Mouse (Mus musculus) neural tube, embryonic 13.5 days (tissue): ENCODE measurements at regions not wholly inside any gene's neighbourhood (a gene's known extent, or its start where the extent isn't known, plus 50 kb on each side); places are given as distances from the start of the nearest gene placed in this dataset.
"Not testable (repeated sequence)": the region's sequence is repeated elsewhere in the genome, so short reads cannot be mapped to it uniquely, and the experiment has no call there.

Experiments used
- ATAC-seq: fragments of 200-750 bp; cut with Nextera tagmentation; 2 replicates; pipeline ENCODE4 v1.8.0; 2017; ENCODE audit warnings: low read depth, mild to moderate bottlenecking, moderate TSS enrichment, moderate library complexity
- H3K27ac ChIP-seq: fragments of 300-500 bp; sonication (generic); replicated peaks from 2 replicates; pipeline ENCODE4 v1.5.1; 2015; ENCODE audit warnings: moderate library complexity, mild to moderate bottlenecking, inconsistent platforms
- H3K27me3 ChIP-seq: fragments of 300-500 bp; sonication (generic); 2 replicates; pipeline ENCODE4 v1.6.1; 2015; ENCODE audit warnings: mild to moderate bottlenecking, inconsistent platforms
- H3K36me3 ChIP-seq: fragments of 300-500 bp; sonication (generic); 2 replicates; pipeline ENCODE4 v1.6.1; 2015; ENCODE audit warnings: mild to moderate bottlenecking, inconsistent platforms
- H3K4me1 ChIP-seq: fragments of 300-500 bp; sonication (generic); replicated peaks from 2 replicates; pipeline ENCODE4 v1.6.1; 2015; ENCODE audit warnings: inconsistent platforms
- H3K4me2 ChIP-seq: fragments of 300-500 bp; sonication (generic); 2 replicates; pipeline ENCODE4 v1.6.1; 2015; ENCODE audit warnings: inconsistent platforms, mild to moderate bottlenecking, moderate library complexity
- H3K4me3 ChIP-seq: fragments of 300-500 bp; sonication (generic); 2 replicates; pipeline ENCODE4 v1.5.1; 2015; ENCODE audit warnings: mild to moderate bottlenecking, inconsistent platforms
- H3K9ac ChIP-seq: fragments of 300-500 bp; sonication (generic); 2 replicates; pipeline ENCODE4 v1.6.1; 2015; ENCODE audit warnings: moderate library complexity, mild to moderate bottlenecking, inconsistent platforms
- H3K9me3 ChIP-seq: fragments of 300-500 bp; sonication (generic); 2 replicates; pipeline ENCODE4 v1.6.1; 2016; ENCODE audit warnings: inconsistent platforms
- WGBS: fragments of 180-500 bp; shearing (Covaris S2); methylation state at CpG from one replicate; pipeline ENCODE4 v1.1.7; 2015; 5-methylcytosine and 5-hydroxymethylcytosine counted together

DNA sequence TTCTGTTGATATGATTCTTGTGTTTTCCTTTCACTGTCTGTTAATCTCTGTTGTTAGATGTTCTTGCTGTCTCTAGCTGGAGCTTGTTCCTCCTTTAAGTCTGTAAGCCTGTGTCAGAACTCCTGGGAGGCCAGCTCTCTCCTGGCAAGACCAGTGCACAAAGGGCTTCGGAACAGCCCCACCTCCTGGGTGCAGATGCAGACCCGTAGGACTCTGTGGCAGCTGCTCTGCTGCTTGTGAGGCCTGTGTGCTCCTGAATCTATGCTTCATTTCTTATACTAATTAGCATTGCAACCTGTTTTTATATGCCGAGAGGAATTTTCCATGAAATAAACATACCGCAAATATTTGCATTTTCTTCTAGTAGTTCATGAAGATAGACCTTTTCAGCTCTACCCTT is 392.2 kb downstream of the Arl4a start:
- Histone ChIP-seq H3K9me3 (no peaks in the 10 kb centered on the region), H3K27ac (no peak overlapping the region), H3K9ac (no peak overlapping the region), H3K36me3 (no peaks in the 10 kb centered on the region), H3K4me1 (no peaks in the 10 kb centered on the region), H3K4me3 (no peak overlapping the region), H3K27me3 (no peaks in the 10 kb centered on the region), H3K4me2 (no peak overlapping the region)
- WGBS: 61% methylated on average over 4 of the region's 4 CpGs
- no peak for ATAC-seq

- Histone ChIP-seq H3K4me2 (no peak overlapping the region), H3K27me3 (no peaks in the 10 kb centered on the region), H3K9ac (no peak overlapping the region), H3K36me3 (no peaks in the 10 kb centered on the region), H3K4me3 (no peak overlapping the region), H3K27ac (no peak overlapping the region), H3K9me3 (no peaks in the 10 kb centered on the region), H3K4me1 (no peaks in the 10 kb centered on the region)
- no peak for ATAC-seq
- WGBS: 87% methylated on average over 6 of the region's 6 CpGs
Measured at GRCm38 (mm10) chr12:39639246-39639645, 398.6 kb downstream of the Arl4a start.

- ATAC-seq: no peak
- Histone ChIP-seq H3K9ac (no peak overlapping the region), H3K4me3 (no peak overlapping the region), H3K9me3 (no peaks in the 10 kb centered on the region), H3K27me3 (no peaks in the 10 kb centered on the region), H3K4me1 (no peaks in the 10 kb centered on the region), H3K4me2 (no peak overlapping the region), H3K36me3 (no peaks in the 10 kb centered on the region), H3K27ac (no peak overlapping the region)
- 69% methylated on average over 4 of the region's 4 CpGs for WGBS
Measured at GRCm38 (mm10) chr12:39634337-39634736, 403.5 kb downstream of the Arl4a start.

- Histone ChIP-seq H3K27me3 (no peaks in the 10 kb centered on the region), H3K27ac (no peak overlapping the region), H3K9me3 (no peaks in the 10 kb centered on the region), H3K4me3 (no peak overlapping the region), H3K4me2 (no peak overlapping the region), H3K9ac (no peak overlapping the region), H3K36me3 (no peaks in the 10 kb centered on the region), H3K4me1 (no peaks in the 10 kb centered on the region)
- ATAC-seq: no peak
- WGBS: 100% methylated on average over 1 of the region's 1 CpGs
Measured at GRCm38 (mm10) chr12:39621266-39621665, 416.6 kb downstream of the Arl4a start.

DNA sequence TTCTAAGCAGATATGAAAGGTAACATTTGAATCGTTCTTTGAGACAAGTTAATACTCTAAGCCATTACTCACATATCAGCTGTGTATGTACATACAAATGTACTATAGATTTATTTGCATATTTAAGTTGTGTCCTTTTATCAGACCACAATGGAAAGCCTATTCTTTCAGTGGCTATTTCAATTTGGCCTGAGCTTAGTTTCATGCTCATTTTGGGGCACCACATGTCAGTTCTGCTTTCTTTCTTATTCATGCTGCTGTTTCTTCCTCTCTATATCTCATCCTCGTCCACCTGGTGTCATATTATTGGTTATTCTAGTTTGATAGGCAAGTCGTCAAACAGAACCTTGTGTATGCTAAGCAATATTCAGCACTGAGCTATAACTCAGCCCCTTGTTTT is 432.5 kb downstream of the Arl4a start:
- H3K27ac ChIP-seq: no peak overlapping the region
- ATAC-seq: no peak
- no peaks in the 10 kb centered on the region for H3K27me3 ChIP-seq
- 78% methylated on average over 3 of the region's 3 CpGs for WGBS
- H3K4me2 ChIP-seq: no peak overlapping the region
- no peak overlapping the region for H3K4me3 ChIP-seq
- H3K9me3 ChIP-seq: no peaks in the 10 kb centered on the region
- H3K36me3 ChIP-seq: no peaks in the 10 kb centered on the region
- H3K9ac ChIP-seq: no peak overlapping the region
- H3K4me1 ChIP-seq: no peaks in the 10 kb centered on the region

DNA sequence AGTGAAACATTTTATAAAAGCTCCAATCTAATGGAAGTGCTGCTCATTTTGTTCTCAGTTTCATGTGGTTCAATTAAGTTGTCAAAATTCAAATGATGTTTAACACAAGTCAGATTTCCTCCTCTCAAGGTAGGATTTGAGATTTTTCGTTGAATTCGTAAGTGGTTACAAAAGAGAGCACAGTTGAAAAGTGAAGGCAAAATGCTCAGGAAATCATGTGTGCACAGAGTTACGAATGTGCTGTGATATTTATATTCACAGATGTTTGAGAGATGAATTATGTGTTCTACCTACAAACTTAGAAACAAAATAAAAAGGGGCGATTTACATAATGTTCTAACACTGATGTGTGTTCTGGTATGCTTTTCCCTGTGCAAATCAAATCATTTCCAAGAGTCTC is 433.1 kb downstream of the Arl4a start:
- WGBS: 82% methylated on average over 4 of the region's 4 CpGs
- no peaks in the 10 kb centered on the region for H3K4me1 ChIP-seq
- H3K4me3 ChIP-seq: no peak overlapping the region
- H3K4me2 ChIP-seq: no peak overlapping the region
- H3K27ac ChIP-seq: no peak overlapping the region
- no peak overlapping the region for H3K9ac ChIP-seq
- no peak for ATAC-seq
- H3K36me3 ChIP-seq: no peaks in the 10 kb centered on the region
- no peaks in the 10 kb centered on the region for H3K27me3 ChIP-seq
- H3K9me3 ChIP-seq: no peaks in the 10 kb centered on the region

GRCm38 (mm10) chr12:39594726-39595125 is 443.1 kb downstream of the Arl4a start:
- Histone ChIP-seq H3K27ac (no peak overlapping the region), H3K4me1 (no peaks in the 10 kb centered on the region), H3K36me3 (no peaks in the 10 kb centered on the region), H3K4me2 (no peak overlapping the region), H3K9ac (no peak overlapping the region), H3K4me3 (no peak overlapping the region), H3K27me3 (no peaks in the 10 kb centered on the region), H3K9me3 (no peaks in the 10 kb centered on the region)
- ATAC-seq: no peak
- 69% methylated on average over 1 of the region's 1 CpGs for WGBS

- H3K9ac ChIP-seq, H3K27ac ChIP-seq, H3K4me1 ChIP-seq, H3K36me3 ChIP-seq, H3K27me3 ChIP-seq, H3K9me3 ChIP-seq, H3K4me2 ChIP-seq, ATAC-seq, H3K4me3 ChIP-seq: not testable (repeated sequence)
Measured at GRCm38 (mm10) chr12:39593781-39594180, 444.0 kb downstream of the Arl4a start.

DNA sequence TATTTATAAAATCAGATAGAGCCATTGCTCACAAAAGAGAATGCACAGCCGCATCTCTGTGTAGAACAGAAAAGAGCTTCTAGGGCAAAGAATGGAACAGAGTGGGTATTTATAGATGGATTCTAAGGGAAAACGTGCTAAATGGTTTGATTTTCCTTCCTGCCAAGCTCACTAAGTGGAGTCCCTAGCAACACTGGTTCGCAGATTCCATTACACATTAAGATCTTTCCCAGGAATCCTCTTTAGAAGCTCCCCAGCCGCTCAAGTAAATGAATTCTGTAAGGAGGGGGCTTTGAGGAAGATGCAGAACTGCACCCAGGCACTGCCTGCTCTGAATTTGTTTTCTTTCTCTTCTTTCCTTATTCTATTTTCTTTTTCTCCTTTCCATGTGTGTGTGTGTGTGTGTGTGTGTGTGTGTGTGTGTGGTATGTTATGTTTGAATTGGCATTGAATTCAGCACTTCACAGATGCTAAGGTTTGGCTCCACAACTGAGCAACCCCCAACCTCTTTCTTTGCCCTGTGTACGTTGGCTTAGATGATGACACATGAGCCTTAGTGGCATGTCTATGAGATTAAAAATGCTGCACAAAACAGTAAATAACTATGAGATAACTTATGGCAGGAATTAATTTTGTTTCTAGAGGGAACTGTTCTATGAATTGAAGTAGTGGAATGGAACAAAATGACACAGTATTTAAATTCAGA is 450.5 kb downstream of the Arl4a start:
- H3K27ac ChIP-seq: peak overlapping the region; percentile 54
- 44% methylated on average over 5 of the region's 5 CpGs for WGBS
- no peak overlapping the region for H3K9ac ChIP-seq
- H3K36me3 ChIP-seq: no peaks in the 10 kb centered on the region
- ATAC-seq: peak; percentile 65; the same call in 1 of the 2 replicates
- no peaks in the 10 kb centered on the region for H3K27me3 ChIP-seq
- H3K9me3 ChIP-seq: no peaks in the 10 kb centered on the region
- H3K4me1 ChIP-seq: peaks cover 4% of the 10 kb centered on the region
- no peak overlapping the region for H3K4me3 ChIP-seq
- no peak overlapping the region for H3K4me2 ChIP-seq

DNA sequence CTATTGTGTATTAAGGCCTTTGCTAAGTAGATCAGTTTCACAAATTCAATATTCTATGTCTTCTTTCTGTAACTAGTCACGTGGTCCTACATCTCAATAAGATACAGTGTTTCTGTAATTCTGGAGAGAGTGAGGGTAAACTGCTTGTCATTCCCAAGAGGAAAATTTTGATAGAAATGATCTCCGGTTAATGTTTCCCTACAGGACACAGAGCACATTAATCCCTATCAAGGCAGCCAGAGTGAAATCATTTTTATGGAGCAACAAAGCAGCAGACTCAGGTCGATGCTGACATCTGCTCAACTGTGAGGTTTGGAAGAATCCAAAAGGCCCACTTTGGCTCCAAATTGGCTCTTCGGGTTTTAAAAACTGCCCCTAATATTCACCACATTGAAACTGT is 451.7 kb downstream of the Arl4a start:
- peak overlapping the region; percentile 35; the same call in 1 of the 2 replicates for H3K27ac ChIP-seq
- H3K4me2 ChIP-seq: no peak overlapping the region
- ATAC-seq: peak; percentile 72
- 52% methylated on average over 4 of the region's 4 CpGs for WGBS
- H3K4me1 ChIP-seq: peaks cover 4% of the 10 kb centered on the region
- H3K36me3 ChIP-seq: no peaks in the 10 kb centered on the region
- H3K9me3 ChIP-seq: no peaks in the 10 kb centered on the region
- no peak overlapping the region for H3K9ac ChIP-seq
- H3K4me3 ChIP-seq: no peak overlapping the region
- H3K27me3 ChIP-seq: no peaks in the 10 kb centered on the region

GRCm38 (mm10) chr12:39577610-39578009 is 460.2 kb downstream of the Arl4a start:
- H3K27ac ChIP-seq: no peak overlapping the region
- H3K4me1 ChIP-seq: no peaks in the 10 kb centered on the region
- no peaks in the 10 kb centered on the region for H3K9me3 ChIP-seq
- H3K27me3 ChIP-seq: no peaks in the 10 kb centered on the region
- 93% methylated on average over 1 of the region's 1 CpGs for WGBS
- no peak overlapping the region for H3K4me2 ChIP-seq
- H3K4me3 ChIP-seq: no peak overlapping the region
- ATAC-seq: no peak
- H3K36me3 ChIP-seq: no peaks in the 10 kb centered on the region
- H3K9ac ChIP-seq: no peak overlapping the region

GRCm38 (mm10) chr12:39572802-39573201 is 465.0 kb downstream of the Arl4a start:
- H3K36me3 ChIP-seq: no peaks in the 10 kb centered on the region
- H3K9ac ChIP-seq: no peak overlapping the region
- H3K4me2 ChIP-seq: no peak overlapping the region
- 73% methylated on average over 1 of the region's 1 CpGs for WGBS
- H3K9me3 ChIP-seq: no peaks in the 10 kb centered on the region
- no peaks in the 10 kb centered on the region for H3K27me3 ChIP-seq
- no peak overlapping the region for H3K4me3 ChIP-seq
- no peaks in the 10 kb centered on the region for H3K4me1 ChIP-seq
- no peak for ATAC-seq
- no peak overlapping the region for H3K27ac ChIP-seq

DNA sequence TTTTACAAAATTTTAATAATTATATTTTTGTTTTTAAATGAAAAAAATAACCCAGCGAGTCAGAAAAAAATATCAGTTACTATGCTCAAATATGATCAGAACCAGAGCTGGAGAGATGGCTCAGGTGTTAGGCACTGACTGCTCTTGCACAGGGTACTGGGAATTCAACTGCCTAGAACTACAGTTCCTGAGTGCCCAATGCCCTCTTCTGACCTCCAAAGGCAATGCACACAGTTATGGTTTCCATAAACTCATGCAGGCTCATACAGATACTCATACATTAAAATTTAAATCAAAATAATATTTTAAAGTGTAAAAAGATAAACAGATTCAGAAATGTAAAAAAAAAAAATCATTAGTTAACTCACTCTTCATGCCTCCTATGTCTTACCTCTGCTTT is 465.7 kb downstream of the Arl4a start:
- no peaks in the 10 kb centered on the region for H3K36me3 ChIP-seq
- no peak overlapping the region for H3K27ac ChIP-seq
- no peaks in the 10 kb centered on the region for H3K4me1 ChIP-seq
- no peak overlapping the region for H3K9ac ChIP-seq
- no peak overlapping the region for H3K4me2 ChIP-seq
- 93% methylated on average over 1 of the region's 1 CpGs for whole genome bisulfite sequencing
- no peak for ATAC-seq
- no peak overlapping the region for H3K4me3 ChIP-seq
- H3K9me3 ChIP-seq: no peaks in the 10 kb centered on the region
- no peaks in the 10 kb centered on the region for H3K27me3 ChIP-seq
